Comparison of ENCODE assay signal across 11 mouse cellular contexts in genomic region chr13:69429596-69429995, GRCm38 (mm10).
DNase-seq lines count a peak whose midpoint lies in the region; ATAC-seq and TF ChIP-seq lines count a peak whose summit lies in the region.
"Had no signal": no experiment of that assay in that cellular context is flagged by ENCODE, and none has a peak within 500 bp of the region (broad histone marks: within the 10 kb centered on the region; RNA-seq: fewer than 3 reads in every experiment).

No protein-coding gene starts in this region.

- DNase-seq in frontal cortex, postnatal 36 days (ENCODE audit: low spot score in 2 of 2) = no peak
- peak; percentile 97 for DNase-seq in kidney, postnatal 0 days (ENCODE audit: low spot score)
- DNase-seq in neural tube, embryonic 10.5 days (ENCODE audit: extremely low spot score, low spot score) = peak; percentile 56
- no peak for DNase-seq in lung, adult 18-20 months
- no peak for DNase-seq in adrenal gland, postnatal 10 days

- H3K9me3 ChIP-seq in forebrain, embryonic 16.5 days (ENCODE audit: control insufficient read depth, low read length) = no peaks in the 10 kb centered on the region
- no peaks in the 10 kb centered on the region for H3K9me3 ChIP-seq in kidney, postnatal 0 days (replicated peaks; ENCODE audit: low read length)

- 48% methylated on average over 5 of the region's 5 CpGs for WGBS in forebrain, embryonic 16.5 days
- 9% methylated on average over 5 of the region's 5 CpGs for WGBS in kidney, postnatal 0 days

- H3K27me3 ChIP-seq in forebrain, embryonic 16.5 days (replicated peaks; ENCODE audit: control insufficient read depth, insufficient read depth, low read length) = no peaks in the 10 kb centered on the region
- H3K27me3 ChIP-seq in kidney, postnatal 0 days (ENCODE audit: insufficient read depth, low read length) = no peaks in the 10 kb centered on the region

- no peak overlapping the region for H3K4me3 ChIP-seq in forebrain, embryonic 16.5 days (replicated peaks; ENCODE audit: low read length)
- H3K4me3 ChIP-seq in kidney, postnatal 0 days (replicated peaks; ENCODE audit: low read depth, low read length) = no peak overlapping the region

- no peak overlapping the region for H3K4me2 ChIP-seq in forebrain, embryonic 16.5 days (ENCODE audit: low read length)
- H3K4me2 ChIP-seq in kidney, postnatal 0 days (ENCODE audit: low read length) = no peak overlapping the region
- H3K4me2 ChIP-seq: heart, embryonic 11.5 days had no signal

- ATAC-seq in frontal cortex, adult (ENCODE audit: low TSS enrichment) = 0 out of 2 replicates have a peak, but pooled peaks have one; percentile 23
- ATAC-seq in forebrain, embryonic 16.5 days = peak; percentile 76
- peak; percentile 89 for ATAC-seq in kidney, postnatal 0 days (replicated peaks; ENCODE audit: low FRiP score, low read depth)
- ATAC-seq in activated CD4-positive, CD25-positive, alpha-beta regulatory T cell, adult 4 months = no peak
- ATAC-seq: inflammation-experienced regulatory T-cells, adult 6 months had no signal

- H3K27ac ChIP-seq in forebrain, embryonic 16.5 days (ENCODE audit: low read length) = no peak overlapping the region; the same call in 1 of the 2 replicates
- 0 out of 2 replicates have a peak overlapping the region, but pooled peaks have one; percentile 47 for H3K27ac ChIP-seq in kidney, postnatal 0 days
- H3K27ac ChIP-seq: liver, embryonic 14.5 days had no signal

- TF ChIP-seq CTCF in kidney, postnatal 0 days (IDR thresholded peaks at IDR 0.05; ENCODE audit: low read depth) = no peak

- H3K9ac ChIP-seq in forebrain, embryonic 16.5 days (replicated peaks; ENCODE audit: low read depth, low read length) = no peak overlapping the region
- H3K9ac ChIP-seq in kidney, postnatal 0 days (ENCODE audit: low read depth, low read length) = no peak overlapping the region
- H3K9ac ChIP-seq: liver, embryonic 14.5 days had no signal

- H3K4me1 ChIP-seq in forebrain, embryonic 16.5 days (replicated peaks; ENCODE audit: control insufficient read depth, insufficient read depth, low read length) = 0 out of 2 replicates have a peak, but pooled peaks cover 3% of the 10 kb centered on the region
- H3K4me1 ChIP-seq in kidney, postnatal 0 days (replicated peaks; ENCODE audit: insufficient read depth, low read length) = peaks cover 6% of the 10 kb centered on the region; the same call in 1 of the 2 replicates

- H3K36me3 ChIP-seq in forebrain, embryonic 16.5 days (ENCODE audit: control insufficient read depth, insufficient read depth) = no peaks in the 10 kb centered on the region
- H3K36me3 ChIP-seq in kidney, postnatal 0 days (ENCODE audit: insufficient read depth, low read length) = no peaks in the 10 kb centered on the region

Comparison
In these comparisons a context has a peak if more than half of its experiments do, and no peak if none do; other contexts are left out.
1. DNase-seq: peak in kidney, postnatal 0 days (single experiment) and neural tube, embryonic 10.5 days (single experiment); none in frontal cortex, postnatal 36 days (0 of 2), lung, adult 18-20 months (0 of 2) and adrenal gland, postnatal 10 days (single experiment).